Mouse (Mus musculus) small intestine, adult 2 months (tissue): Measurements from ENCODE around the gene Tmem251. TPM values are rescaled to one million over a fixed set of nuclear protein-coding genes. Genes with fewer than 3 reads are reported as not detected.
A peak's percentile ranks its signal among the peaks of the same experiment; 100 is the strongest.

Experiments used
- H3K27ac ChIP-seq: fragments of 200-500 bp; 2 replicates; pipeline ENCODE4 v1.5.1; 2012; ENCODE audit warnings: low read depth, low read length, control low read depth, inconsistent platforms; ENCODE audit not compliant: insufficient read depth
- H3K27me3 ChIP-seq: fragments of 200-500 bp; 2 replicates; pipeline ENCODE4 v1.6.1; 2012; ENCODE audit warnings: mild to moderate bottlenecking, moderate library complexity, low read length, inconsistent platforms; ENCODE audit not compliant: control insufficient read depth, insufficient read depth
- H3K36me3 ChIP-seq: fragments of 200-500 bp; 2 replicates; pipeline ENCODE4 v1.6.1; 2012; ENCODE audit warnings: mild to moderate bottlenecking, low read length, control low read depth, inconsistent platforms; ENCODE audit not compliant: control insufficient read depth, insufficient read depth
- H3K4me1 ChIP-seq: fragments of 200-500 bp; 2 replicates; pipeline ENCODE4 v1.6.1; 2012; ENCODE audit warnings: low read length, inconsistent platforms, mixed read lengths; ENCODE audit not compliant: control insufficient read depth, insufficient read depth, insufficient read length
- H3K4me3 ChIP-seq: fragments of 200-500 bp; 2 replicates; pipeline ENCODE4 v1.5.1; 2012; ENCODE audit warnings: low read depth, mild to moderate bottlenecking, control low read depth, inconsistent platforms, low read length, moderate library complexity
- CTCF ChIP-seq: fragments of 200-500 bp; IDR thresholded peaks from 2 replicates; pipeline ENCODE4 v1.5.1; 2012; ENCODE audit warnings: low read depth, mild to moderate bottlenecking, control low read depth, inconsistent platforms, low read length, moderate library complexity, mixed read lengths; ENCODE audit not compliant: insufficient replicate concordance, insufficient read length; ENCODE audit errors: extremely low read depth
- POLR2A ChIP-seq: fragments of 200-500 bp; IDR thresholded peaks from 2 replicates; pipeline ENCODE4 v1.6.1; 2012; ENCODE audit warnings: low read depth, mild to moderate bottlenecking, control low read depth, inconsistent platforms, low read length, moderate library complexity
- WGBS: fragments of 180-500 bp; shearing (Covaris S2); methylation state at CpG from one replicate; pipeline ENCODE4 v1.1.7; 2018; 5-methylcytosine and 5-hydroxymethylcytosine counted together
- polyA plus RNA-seq: library from polyadenylated mRNA; depleted of rRNA; stranded (reverse); fragments of >200 nt; gene quantifications from 2 replicates; pipeline ENCODE4 v1.2.3, GENCODE M21; 2012

Gene Tmem251
- polyA plus RNA-seq, 1 experiment: 2.4 TPM

DNA sequence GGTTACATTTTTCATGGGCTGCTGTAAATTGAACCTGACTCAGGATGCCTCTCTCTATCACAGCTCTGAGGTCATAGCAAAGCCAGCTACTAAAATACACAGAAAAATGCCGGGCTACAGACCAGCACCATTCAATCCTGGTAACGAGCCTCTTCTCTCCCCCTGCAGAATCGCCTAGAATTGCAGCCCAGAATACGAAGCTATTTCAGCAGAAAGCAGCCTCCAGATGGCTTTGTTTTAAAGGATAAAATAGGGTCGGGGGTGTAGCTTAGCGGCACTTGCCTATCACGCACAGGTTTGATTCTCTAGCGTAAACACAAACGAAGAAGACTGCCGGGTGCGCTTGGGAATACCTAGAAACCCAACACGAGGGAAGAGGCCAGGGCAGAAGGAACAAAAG lies 43.1 kb upstream of the Tmem251 start:
- WGBS: 81% methylated on average over 12 of the region's 12 CpGs
- H3K27me3 ChIP-seq: no peaks in the 10 kb centered on the region
- H3K36me3 ChIP-seq: no peaks in the 10 kb centered on the region
- TF ChIP-seq CTCF (no peak), POLR2A (no peak)
- H3K4me3 ChIP-seq: no peak overlapping the region
- peaks cover 61% of the 10 kb centered on the region for H3K4me1 ChIP-seq
- H3K27ac ChIP-seq: peak overlapping the region; percentile 59

DNA sequence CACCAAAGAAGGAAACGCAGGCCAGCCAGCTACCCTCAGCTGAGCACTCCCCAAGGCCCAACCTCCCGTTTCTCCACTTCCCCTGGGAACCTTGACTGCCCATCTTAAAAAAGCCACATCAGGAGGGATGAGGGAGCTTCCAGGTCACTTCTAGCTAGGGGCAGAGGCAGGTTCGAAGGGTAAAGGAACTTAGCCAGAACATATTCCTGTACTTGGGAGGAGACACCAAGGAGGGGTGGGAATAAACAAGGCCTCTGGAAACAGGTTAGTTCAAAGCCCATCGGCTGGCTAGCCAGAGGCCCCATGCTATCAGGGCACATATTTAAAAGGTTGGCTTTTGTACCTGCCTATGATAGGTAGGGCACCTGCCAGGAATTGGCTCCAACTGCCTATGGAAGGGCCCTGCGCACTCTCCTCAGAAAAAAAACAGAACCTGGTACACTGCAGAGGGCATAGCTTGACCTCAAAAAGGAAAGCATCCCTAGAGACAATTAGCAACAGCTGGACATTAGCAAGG lies 41.8 kb upstream of the Tmem251 start:
- no peak for TF ChIP-seq POLR2A
- TF ChIP-seq CTCF: no peak
- Histone ChIP-seq H3K4me1 (peaks cover 57% of the 10 kb centered on the region), H3K36me3 (no peaks in the 10 kb centered on the region), H3K27ac (peak overlapping the region; percentile 85), H3K4me3 (peak overlapping the region; percentile 96), H3K27me3 (no peaks in the 10 kb centered on the region)
- 28% methylated on average over 5 of the region's 5 CpGs for WGBS

DNA sequence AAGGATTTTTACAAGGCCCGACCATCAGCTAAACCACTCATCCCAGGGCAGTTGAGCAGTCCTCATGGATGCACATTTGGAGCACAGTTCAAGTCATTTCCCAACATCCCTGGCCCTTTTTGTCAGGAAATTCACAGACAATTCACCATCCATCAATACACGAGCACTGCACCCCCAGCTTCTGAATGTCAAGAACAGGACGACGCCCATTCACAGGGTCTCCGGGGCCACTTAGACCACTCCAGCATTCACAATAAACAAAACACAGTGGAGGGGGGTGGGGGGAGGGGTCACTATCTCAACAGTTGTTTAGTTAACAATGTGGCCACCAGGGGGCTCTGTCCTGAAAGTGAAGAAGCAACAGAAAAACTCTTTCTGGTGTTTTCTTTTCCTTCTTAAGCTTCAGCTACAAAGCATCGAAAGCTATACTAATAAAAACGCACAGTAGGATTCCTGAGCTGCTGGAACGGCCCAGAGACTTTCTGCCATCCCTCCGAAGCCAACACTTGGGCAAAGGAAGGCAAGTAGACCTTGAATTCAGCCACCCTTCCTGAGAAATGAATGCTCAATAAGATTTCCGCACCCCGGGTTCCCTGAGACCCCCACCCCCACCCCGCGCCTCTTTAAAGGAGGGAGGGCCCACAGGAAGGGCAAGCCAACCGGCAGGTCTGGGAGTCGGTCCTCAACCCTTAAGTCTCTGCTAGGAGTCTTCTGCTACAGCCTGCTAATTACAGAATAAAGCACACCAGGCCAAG lies 41.0 kb upstream of the Tmem251 start:
- H3K4me1 ChIP-seq: peaks cover 56% of the 10 kb centered on the region
- H3K36me3 ChIP-seq: no peaks in the 10 kb centered on the region
- H3K4me3 ChIP-seq: peak overlapping the region; percentile 96
- H3K27ac ChIP-seq: peak overlapping the region; percentile 85
- no peak; the same call in 1 of the 2 replicates for TF ChIP-seq POLR2A
- TF ChIP-seq CTCF: peak; percentile 53; the same call in 1 of the 2 replicates
- H3K27me3 ChIP-seq: no peaks in the 10 kb centered on the region
- 5% methylated on average over 15 of the region's 15 CpGs for WGBS

DNA sequence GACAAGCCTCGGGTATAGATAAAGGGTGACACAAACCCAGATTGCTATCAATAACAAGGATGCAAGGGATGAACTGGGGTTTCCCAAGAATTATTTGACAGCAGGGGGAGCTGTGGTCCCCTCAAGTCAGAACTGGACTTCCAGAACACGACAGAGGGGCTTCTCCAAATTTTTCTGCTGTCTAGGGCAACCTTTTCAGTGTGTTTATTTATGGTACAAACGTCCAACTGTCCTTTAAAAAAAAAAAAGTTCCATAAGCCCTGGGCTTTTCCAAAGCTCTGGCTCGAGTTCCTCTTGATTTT lies 40.5 kb upstream of the Tmem251 start:
- Histone ChIP-seq H3K4me1 (peaks cover 55% of the 10 kb centered on the region), H3K36me3 (no peaks in the 10 kb centered on the region), H3K4me3 (peak overlapping the region; percentile 96), H3K27me3 (no peaks in the 10 kb centered on the region), H3K27ac (peak overlapping the region; percentile 85)
- 5% methylated on average over 4 of the region's 4 CpGs for WGBS
- TF ChIP-seq POLR2A (no peak), CTCF (peak; percentile 41; the same call in 1 of the 2 replicates)

DNA sequence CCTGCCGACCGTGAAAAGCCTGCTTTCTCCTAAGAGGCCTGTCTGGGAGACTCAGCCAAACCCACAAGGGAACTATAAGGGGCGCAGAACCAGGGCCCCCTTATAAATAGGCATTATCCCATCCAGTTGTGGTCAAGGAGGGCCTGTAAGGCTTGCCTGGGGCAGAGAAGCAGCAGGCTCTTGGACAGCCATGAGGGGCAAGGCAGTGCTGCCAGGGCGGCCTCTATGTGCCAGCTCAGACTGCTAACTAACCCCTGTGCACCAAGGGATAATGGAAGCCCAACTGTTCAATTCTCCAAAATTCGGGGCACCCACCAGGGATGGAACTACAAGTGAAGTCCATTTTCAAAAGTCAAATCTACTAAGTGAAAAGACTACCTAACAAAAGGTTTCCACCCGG lies 40.1 kb upstream of the Tmem251 start:
- Histone ChIP-seq H3K27ac (peak overlapping the region; percentile 85), H3K36me3 (no peaks in the 10 kb centered on the region), H3K4me1 (peaks cover 52% of the 10 kb centered on the region), H3K27me3 (no peaks in the 10 kb centered on the region), H3K4me3 (peak overlapping the region; percentile 96)
- no peak for TF ChIP-seq POLR2A
- TF ChIP-seq CTCF: no peak
- WGBS: 28% methylated on average over 6 of the region's 6 CpGs

DNA sequence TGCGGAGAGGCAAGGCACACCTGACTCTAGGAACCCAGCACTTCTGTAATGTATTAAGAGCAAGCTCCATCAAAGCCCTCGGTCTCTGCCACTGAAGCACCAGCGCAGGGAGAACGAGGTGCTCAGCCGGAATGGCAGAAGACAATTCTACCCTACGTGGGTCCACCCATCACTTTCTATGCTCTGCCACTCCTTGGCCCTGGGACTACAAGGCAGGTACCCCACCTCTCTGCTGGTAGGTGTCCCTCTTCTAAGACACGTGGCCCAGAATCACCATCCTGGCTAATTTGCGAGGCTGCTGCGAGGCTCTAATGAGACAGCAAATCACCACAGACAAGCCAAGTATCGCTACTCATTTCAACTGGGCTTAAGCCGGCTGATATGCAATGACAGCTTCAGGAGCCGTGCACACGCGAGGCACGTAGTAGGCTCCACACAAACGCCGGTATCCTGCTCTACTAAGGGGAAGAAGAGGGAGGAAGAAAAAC lies 39.6 kb upstream of the Tmem251 start:
- TF ChIP-seq CTCF: no peak
- no peak; the same call in 1 of the 2 replicates for TF ChIP-seq POLR2A
- 4% methylated on average over 17 of the region's 17 CpGs for WGBS

DNA sequence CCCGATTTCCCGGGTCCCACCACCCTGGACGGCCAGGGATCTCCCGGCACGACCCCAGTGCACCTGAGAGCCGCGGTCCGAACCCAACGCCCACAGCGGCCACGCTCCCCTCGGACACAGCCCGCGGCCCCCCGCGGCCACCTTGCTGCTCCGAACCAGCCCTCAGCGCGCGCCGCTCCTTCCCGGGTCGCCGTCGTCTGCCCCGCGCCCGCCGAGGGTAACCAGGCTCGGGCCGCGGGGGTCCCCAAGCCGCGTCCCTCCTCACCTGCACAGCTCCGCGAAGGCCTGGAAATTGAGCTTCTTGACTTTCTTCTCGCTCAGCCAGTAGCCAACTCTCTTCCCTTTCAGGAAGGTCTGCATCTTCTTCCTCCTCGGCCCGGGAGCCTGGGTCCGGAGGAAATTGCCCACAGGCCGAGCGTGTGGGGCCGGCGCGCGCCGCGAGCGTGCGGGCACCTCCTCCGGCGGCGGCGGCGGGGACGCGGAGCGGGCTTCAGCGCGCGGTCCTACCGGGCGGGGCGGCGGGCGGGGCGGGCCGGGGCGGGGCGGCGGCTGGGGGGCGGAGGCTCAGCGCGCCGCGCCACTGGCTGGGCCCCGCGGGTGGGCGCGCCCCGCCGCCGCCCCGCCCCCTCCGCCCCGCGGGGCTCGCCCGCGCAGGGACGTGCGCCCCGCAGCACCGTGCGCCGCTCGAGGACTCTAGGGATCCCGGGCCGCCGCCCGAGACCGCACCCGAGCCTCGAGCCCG lies 38.9 kb upstream of the Tmem251 start, which contains the start of gene Itpk1:
Gene Itpk1, minus strand, starts transcription at position 474 of the 742 bp plus-strand sequence.
- Histone ChIP-seq H3K4me1 (peaks cover 40% of the 10 kb centered on the region), H3K4me3 (peak within 1 kb of the TSS; percentile 96)
- WGBS: under 1% methylated on average over 103 of the region's 105 CpGs

More for the DNA sequence above, 39.6 kb upstream of the Tmem251 start:
- Histone ChIP-seq H3K36me3 (no peaks in the 10 kb centered on the region), H3K4me1 (peaks cover 46% of the 10 kb centered on the region), H3K4me3 (peak overlapping the region; percentile 96), H3K27ac (peak overlapping the region; percentile 85), H3K27me3 (no peaks in the 10 kb centered on the region)

More for the DNA sequence above, 38.9 kb upstream of the Tmem251 start, which contains the start of gene Itpk1:
- Histone ChIP-seq H3K36me3 (no peaks in the 10 kb centered on the region), H3K27me3 (no peaks in the 10 kb centered on the region), H3K27ac (peak within 1 kb of the TSS; percentile 85)
- TF ChIP-seq POLR2A: peak; percentile 72; the same call in 1 of the 2 replicates
- TF ChIP-seq CTCF: no peak
